Mouse (Mus musculus): Measurements from ENCODE around the gene Olfr1462.

Gene Olfr1462

GRCm38 (mm10) chr19:13185434-13185833, at the start of gene Olfr1462:
Gene Olfr1462, plus strand, starts transcription at chr19:13185734.
- DNase-seq (ENCODE audit: low read depth, low spot score): no peak

- DNase-seq (ENCODE audit: low read depth, low spot score): no peak
Measured at GRCm38 (mm10) chr19:13149449-13149848, 36.1 kb upstream of the Olfr1462 start, which contains the start of gene Olfr1459. Gene Olfr1459, minus strand, starts transcription at chr19:13149549.

- DNase-seq (ENCODE audit: low read depth, low spot score): no peak
Measured at GRCm38 (mm10) chr19:13162700-13163099, 22.8 kb upstream of the Olfr1462 start, which contains the start of gene Olfr1461. Gene Olfr1461, plus strand, starts transcription at chr19:13163000.

- no peak for DNase-seq (ENCODE audit: low read depth, low spot score)
Measured at GRCm38 (mm10) chr19:13221666-13222065, 36.1 kb downstream of the Olfr1462 start.

GRCm38 (mm10) chr19:13231028-13231427, 45.5 kb downstream of the Olfr1462 start, which contains the start of gene Olfr1463:
Gene Olfr1463, plus strand, starts transcription at chr19:13231328.
- DNase-seq (ENCODE audit: low read depth, low spot score): no peak
